Mouse (Mus musculus) bone marrow macrophage, adult 2 months (primary cell): ENCODE data around the gene Ddx5.

ENCODE experiments used
- CTCF ChIP-seq: IDR thresholded peaks from 2 replicates; pipeline ENCODE4 v1.5.1; 2012; ENCODE audit warnings: low read depth, mild to moderate bottlenecking, low read length, moderate library complexity
- POLR2A ChIP-seq: IDR thresholded peaks from 2 replicates; pipeline ENCODE4 v1.6.1; 2012; ENCODE audit warnings: mild to moderate bottlenecking, low read depth, low read length, borderline replicate concordance

DNA sequence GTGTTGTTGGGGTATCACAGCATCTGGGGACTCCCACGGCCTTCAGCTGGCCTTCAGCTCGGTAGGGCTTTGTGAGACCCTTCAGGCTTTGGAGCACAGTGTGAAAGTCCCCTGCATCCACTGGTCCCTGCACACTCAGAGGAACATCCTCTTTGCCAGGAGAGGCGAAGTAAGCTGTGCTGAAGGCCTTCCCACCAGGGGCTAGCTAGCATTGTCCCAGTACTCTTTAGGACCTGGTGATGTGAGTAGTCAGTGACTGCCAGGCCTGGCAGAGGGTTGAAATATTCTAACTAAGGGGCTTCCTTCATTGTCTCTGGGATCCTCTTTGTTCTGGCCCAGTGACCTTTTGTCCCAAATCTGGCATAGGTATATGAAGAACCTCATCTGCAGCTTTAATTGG lies 52.4 kb downstream of the Ddx5 start:
- TF ChIP-seq POLR2A (no peak), CTCF (no peak)
